Mouse (Mus musculus): ENCODE results near the gene Nup62. TPM values are rescaled to one million over a fixed set of nuclear protein-coding genes. Genes with fewer than 3 reads are reported as not detected.

Nup62 gene
- total RNA-seq, 1 experiment = 98.0 TPM

DNA sequence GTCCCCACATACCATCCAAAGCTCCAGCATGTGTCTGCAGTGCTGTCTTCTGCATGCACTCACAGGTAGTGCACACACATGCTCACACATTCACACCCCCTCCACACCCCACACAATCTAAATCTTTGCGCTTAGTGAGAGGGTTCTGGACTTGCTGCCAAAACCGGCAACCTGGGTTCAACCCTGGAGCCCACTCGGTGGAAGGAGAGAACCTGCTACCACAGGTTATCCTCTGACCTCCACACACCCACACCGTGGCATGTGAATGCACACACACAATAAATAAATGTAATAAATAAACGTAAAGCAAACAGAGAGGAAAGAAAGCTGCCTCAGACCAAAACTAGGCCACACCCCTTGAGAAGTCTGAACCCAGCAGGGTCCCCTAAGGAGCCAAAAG lies 31.9 kb downstream of the Nup62 start:
- Histone ChIP-seq H3K4me3 (ENCODE audit: insufficient read depth in 1 of 2, low read depth in 1 of 2, low read length in 2 of 2, poor library complexity in 1 of 2, severe bottlenecking in 1 of 2) (peak overlapping the region; percentile 85 to 86), H3K36me3 (ENCODE audit: control insufficient read depth, insufficient read depth, low read length, poor library complexity, severe bottlenecking) (peaks cover 36% of the 10 kb centered on the region), H3K9me3 (ENCODE audit: control insufficient read depth, insufficient read depth, low read depth, low read length) (no peaks in the 10 kb centered on the region), H3K27ac (ENCODE audit: insufficient read depth, low read depth, low read length, poor library complexity, severe bottlenecking) (no peak overlapping the region), H3K4me1 (ENCODE audit: control insufficient read depth in 2 of 2, insufficient read depth in 2 of 2, low read length in 2 of 2, poor library complexity in 1 of 2) (peaks cover 0 to 14% of the 10 kb centered on the region in 2 experiments; a peak in 1 of 4 replicates), H3K9ac (ENCODE audit: insufficient read depth, low read depth, low read length, poor library complexity, severe bottlenecking) (peak overlapping the region; percentile 30; the same call in 1 of the 2 replicates)
- in situ Hi-C loops (cut with MboI; ENCODE audit: low sequenced_read_pairs in 2 of 2, unreplicated experiment in 2 of 2) = no loop called here
- TF ChIP-seq MAFK (IDR thresholded peaks at IDR 0.05; ENCODE audit: insufficient read depth, low read depth, low read length) = no peak
- TF ChIP-seq HCFC1 (IDR thresholded peaks at IDR 0.05; ENCODE audit: borderline replicate concordance, insufficient read depth, low read length) = no peak
- TF ChIP-seq ZC3H11A (IDR thresholded peaks at IDR 0.05; ENCODE audit: borderline replicate concordance, low read depth, low read length) = no peak
- no peak for TF ChIP-seq CHD2 (IDR thresholded peaks at IDR 0.05; ENCODE audit: low read depth, low read length)
- TF ChIP-seq ZNF384 (IDR thresholded peaks at IDR 0.05; ENCODE audit: low read depth, low read length) = no peak
- DNase-seq (ENCODE audit: low read depth, low spot score) = no peak

DNA sequence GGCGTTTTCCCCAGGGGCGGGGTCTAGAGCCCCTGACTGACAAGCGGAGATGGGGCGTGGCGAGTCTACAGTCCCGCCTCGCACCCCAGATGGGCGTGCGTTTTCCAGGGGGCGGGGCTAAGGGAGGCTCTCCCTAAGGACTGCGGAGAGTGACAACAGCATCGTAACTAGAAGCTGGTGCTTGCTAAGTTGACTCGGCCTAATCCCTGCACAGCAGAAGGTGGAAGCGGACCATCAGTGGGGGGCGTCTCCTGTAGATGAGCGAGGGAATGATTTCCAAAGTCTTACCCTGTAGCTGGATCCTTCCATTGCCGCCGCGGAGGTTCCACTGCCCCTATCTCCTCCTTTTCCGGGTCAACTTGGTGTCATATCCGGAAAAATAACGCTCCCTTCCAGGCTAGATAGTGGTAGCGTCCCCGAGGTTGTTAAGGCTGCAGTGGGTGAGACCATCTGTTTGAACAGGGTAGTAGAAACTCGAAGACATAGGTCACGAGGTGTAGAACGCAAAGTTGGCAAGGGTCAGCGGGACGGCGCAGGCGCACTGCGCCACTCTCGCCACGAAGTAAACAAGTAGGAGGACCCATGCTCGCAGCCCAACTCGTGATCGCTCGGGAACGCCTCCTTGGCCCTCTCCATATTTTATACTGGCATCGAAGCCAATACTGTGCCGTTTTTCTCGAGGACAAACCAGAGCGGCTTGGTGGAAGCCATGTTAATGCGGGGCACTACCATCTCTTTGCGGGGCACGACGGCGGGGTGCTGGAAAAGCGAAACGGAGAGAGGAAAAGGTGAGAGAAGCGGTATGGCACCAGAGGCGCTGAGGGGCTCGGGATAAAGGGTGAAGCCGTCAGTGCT lies 32.9 kb downstream of the Nup62 start, which contains the start of the genes Akt1s1 and Tbc1d17:
Gene Akt1s1 (plus strand): TSS at position 431 of the 855 bp plus-strand sequence.
Gene Tbc1d17 (minus strand): TSS at position 519 of the 855 bp plus-strand sequence.
- no peak for TF ChIP-seq MAFK (IDR thresholded peaks at IDR 0.05; ENCODE audit: insufficient read depth, low read depth, low read length)
- TF ChIP-seq ZC3H11A (IDR thresholded peaks at IDR 0.05; ENCODE audit: borderline replicate concordance, low read depth, low read length) = no peak
- peak; percentile 77 for TF ChIP-seq HCFC1 (IDR thresholded peaks at IDR 0.05; ENCODE audit: borderline replicate concordance, insufficient read depth, low read length)
- no peak for TF ChIP-seq CHD2 (IDR thresholded peaks at IDR 0.05; ENCODE audit: low read depth, low read length)
- Histone ChIP-seq H3K27ac (ENCODE audit: insufficient read depth, low read depth, low read length, poor library complexity, severe bottlenecking) (peak within 1 kb of the TSS; percentile 97), H3K9me3 (ENCODE audit: control insufficient read depth, insufficient read depth, low read depth, low read length) (no peaks in the 10 kb centered on the region), H3K4me1 (ENCODE audit: control insufficient read depth in 2 of 2, insufficient read depth in 2 of 2, low read length in 2 of 2, poor library complexity in 1 of 2) (peaks cover 0 to 22% of the 10 kb centered on the region in 2 experiments; a peak in 2 of 4 replicates), H3K4me3 (ENCODE audit: insufficient read depth in 1 of 2, low read depth in 1 of 2, low read length in 2 of 2, poor library complexity in 1 of 2, severe bottlenecking in 1 of 2) (peak within 1 kb of the TSS; percentile 85 to 86), H3K36me3 (ENCODE audit: control insufficient read depth, insufficient read depth, low read length, poor library complexity, severe bottlenecking) (peaks cover 28% of the 10 kb centered on the region), H3K9ac (ENCODE audit: insufficient read depth, low read depth, low read length, poor library complexity, severe bottlenecking) (peak within 1 kb of the TSS; percentile 93)
- in situ Hi-C loops (cut with MboI; ENCODE audit: low sequenced_read_pairs in 2 of 2, unreplicated experiment in 2 of 2) = no loop called here
- DNase-seq (ENCODE audit: low read depth, low spot score) = peak; percentile 97

DNA sequence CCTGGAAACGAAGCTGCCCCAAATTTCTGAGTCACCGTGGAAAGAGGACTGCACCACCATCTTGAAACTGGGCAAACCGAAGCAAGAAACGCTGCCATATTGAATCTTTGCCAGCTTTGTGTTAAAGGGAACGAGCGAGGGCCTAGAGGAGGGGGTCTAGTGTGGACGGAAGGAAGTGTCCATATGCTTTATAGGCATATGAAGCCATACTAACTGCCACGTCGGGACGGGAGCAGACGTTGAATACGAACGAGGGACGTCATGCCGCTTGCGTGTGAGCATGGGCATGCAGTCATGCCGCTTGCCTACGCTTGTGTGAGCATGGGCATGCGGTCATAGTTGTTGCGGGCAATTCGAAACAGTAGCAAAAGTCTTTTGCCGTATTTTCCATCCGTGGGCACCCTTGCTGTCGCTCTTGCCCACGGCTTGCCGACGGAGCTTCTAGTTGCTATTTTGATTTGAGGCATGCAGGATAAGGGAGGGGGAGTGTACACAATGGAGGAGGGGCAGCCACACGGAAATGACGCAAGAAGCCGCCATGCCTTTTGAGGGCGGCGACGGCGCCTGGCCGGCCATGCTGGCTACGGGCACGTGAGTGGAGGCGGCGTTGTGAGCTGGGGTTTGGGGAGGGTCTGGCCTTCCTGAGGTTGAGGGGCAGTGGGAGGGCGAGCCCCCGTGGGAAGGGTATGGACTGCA lies 33.7 kb downstream of the Nup62 start:
- H3K4me1 ChIP-seq (ENCODE audit: control insufficient read depth in 2 of 2, insufficient read depth in 2 of 2, low read length in 2 of 2, poor library complexity in 1 of 2) = peaks cover 0 to 23% of the 10 kb centered on the region in 2 experiments; a peak in 2 of 4 replicates
- DNase-seq (ENCODE audit: low read depth, low spot score) = peak; percentile 88
- H3K27ac ChIP-seq (ENCODE audit: insufficient read depth, low read depth, low read length, poor library complexity, severe bottlenecking) = peak overlapping the region; percentile 97
- in situ Hi-C loops (cut with MboI; ENCODE audit: low sequenced_read_pairs in 2 of 2, unreplicated experiment in 2 of 2) = no loop called here
- H3K9me3 ChIP-seq (ENCODE audit: control insufficient read depth, insufficient read depth, low read depth, low read length) = no peaks in the 10 kb centered on the region
- H3K4me3 ChIP-seq (ENCODE audit: insufficient read depth in 1 of 2, low read depth in 1 of 2, low read length in 2 of 2, poor library complexity in 1 of 2, severe bottlenecking in 1 of 2) = peak overlapping the region; percentile 85 to 86
- peak overlapping the region; percentile 93 for H3K9ac ChIP-seq (ENCODE audit: insufficient read depth, low read depth, low read length, poor library complexity, severe bottlenecking)
- 0 out of 2 replicates have a peak, but pooled peaks have one; percentile 14 for TF ChIP-seq MAFK (IDR thresholded peaks at IDR 0.05; ENCODE audit: insufficient read depth, low read depth, low read length)
- peak; percentile 90 for TF ChIP-seq HCFC1 (IDR thresholded peaks at IDR 0.05; ENCODE audit: borderline replicate concordance, insufficient read depth, low read length)
- TF ChIP-seq ZC3H11A (IDR thresholded peaks at IDR 0.05; ENCODE audit: borderline replicate concordance, low read depth, low read length) = no peak
- TF ChIP-seq ZNF384 (IDR thresholded peaks at IDR 0.05; ENCODE audit: low read depth, low read length) = no peak
- 0 out of 2 replicates have a peak, but pooled peaks have one; percentile 4 for TF ChIP-seq CHD2 (IDR thresholded peaks at IDR 0.05; ENCODE audit: low read depth, low read length)
- peaks cover 21% of the 10 kb centered on the region for H3K36me3 ChIP-seq (ENCODE audit: control insufficient read depth, insufficient read depth, low read length, poor library complexity, severe bottlenecking)

DNA sequence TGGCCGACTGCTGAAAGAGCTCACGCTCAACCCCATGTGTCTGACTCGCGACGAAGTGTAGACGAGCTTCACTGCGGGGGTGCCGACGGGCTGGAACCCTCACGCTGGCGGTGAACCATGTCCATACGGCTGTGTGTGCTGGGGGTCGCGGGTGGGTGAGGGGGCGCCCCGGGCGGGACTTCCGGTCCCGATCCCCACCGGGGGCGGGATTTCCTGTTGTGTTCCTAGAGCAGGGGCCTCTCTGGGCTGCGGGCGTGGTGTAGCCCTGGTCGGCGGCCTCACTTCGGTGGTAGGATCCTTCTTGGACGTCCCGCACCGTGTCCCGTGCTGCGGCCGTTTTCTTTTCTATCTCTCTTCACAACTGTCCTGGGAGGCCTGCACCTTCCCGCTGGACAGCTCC lies 34.3 kb downstream of the Nup62 start:
- peak overlapping the region; percentile 93 for H3K9ac ChIP-seq (ENCODE audit: insufficient read depth, low read depth, low read length, poor library complexity, severe bottlenecking)
- TF ChIP-seq ZC3H11A (IDR thresholded peaks at IDR 0.05; ENCODE audit: borderline replicate concordance, low read depth, low read length) (no peak), CHD2 (IDR thresholded peaks at IDR 0.05; ENCODE audit: low read depth, low read length) (0 out of 2 replicates have a peak, but pooled peaks have one; percentile 4)
- DNase-seq (ENCODE audit: low read depth, low spot score) = peak; percentile 53
- H3K27ac ChIP-seq (ENCODE audit: insufficient read depth, low read depth, low read length, poor library complexity, severe bottlenecking) = peak overlapping the region; percentile 97
- H3K4me1 ChIP-seq (ENCODE audit: control insufficient read depth in 2 of 2, insufficient read depth in 2 of 2, low read length in 2 of 2, poor library complexity in 1 of 2) = peaks cover 0 to 24% of the 10 kb centered on the region in 2 experiments; a peak in 2 of 4 replicates
- H3K4me3 ChIP-seq (ENCODE audit: insufficient read depth in 1 of 2, low read depth in 1 of 2, low read length in 2 of 2, poor library complexity in 1 of 2, severe bottlenecking in 1 of 2) = peak overlapping the region; percentile 85 to 86
- H3K36me3 ChIP-seq (ENCODE audit: control insufficient read depth, insufficient read depth, low read length, poor library complexity, severe bottlenecking) = peaks cover 16% of the 10 kb centered on the region
- H3K9me3 ChIP-seq (ENCODE audit: control insufficient read depth, insufficient read depth, low read depth, low read length) = no peaks in the 10 kb centered on the region
- in situ Hi-C loops (cut with MboI; ENCODE audit: low sequenced_read_pairs in 2 of 2, unreplicated experiment in 2 of 2) = no loop called here
